Mouse (Mus musculus): ENCODE data around the gene Cped1.

- TF ChIP-seq CTCF (IDR thresholded peaks at IDR 0.05; ENCODE audit: extremely low read depth, insufficient read depth, low read length): no peak
- TF ChIP-seq POLR2A (IDR thresholded peaks at IDR 0.05; ENCODE audit: extremely low read depth, insufficient read depth, low read length): no peak
These were observed 201.3 kb downstream of the Cped1 start for GRCm38 (mm10) chr6:22186967-22187366.
